Mouse (Mus musculus): ENCODE results near the gene Gm30083. TPM values are rescaled to one million over a fixed set of nuclear protein-coding genes. Genes with fewer than 3 reads are reported as not detected.
A peak's percentile ranks its signal among the peaks of the same experiment; 100 is the strongest.

The Gm30083 gene
- polyA plus RNA-seq, 1 experiment from 2014 or later, result not detected

DNA sequence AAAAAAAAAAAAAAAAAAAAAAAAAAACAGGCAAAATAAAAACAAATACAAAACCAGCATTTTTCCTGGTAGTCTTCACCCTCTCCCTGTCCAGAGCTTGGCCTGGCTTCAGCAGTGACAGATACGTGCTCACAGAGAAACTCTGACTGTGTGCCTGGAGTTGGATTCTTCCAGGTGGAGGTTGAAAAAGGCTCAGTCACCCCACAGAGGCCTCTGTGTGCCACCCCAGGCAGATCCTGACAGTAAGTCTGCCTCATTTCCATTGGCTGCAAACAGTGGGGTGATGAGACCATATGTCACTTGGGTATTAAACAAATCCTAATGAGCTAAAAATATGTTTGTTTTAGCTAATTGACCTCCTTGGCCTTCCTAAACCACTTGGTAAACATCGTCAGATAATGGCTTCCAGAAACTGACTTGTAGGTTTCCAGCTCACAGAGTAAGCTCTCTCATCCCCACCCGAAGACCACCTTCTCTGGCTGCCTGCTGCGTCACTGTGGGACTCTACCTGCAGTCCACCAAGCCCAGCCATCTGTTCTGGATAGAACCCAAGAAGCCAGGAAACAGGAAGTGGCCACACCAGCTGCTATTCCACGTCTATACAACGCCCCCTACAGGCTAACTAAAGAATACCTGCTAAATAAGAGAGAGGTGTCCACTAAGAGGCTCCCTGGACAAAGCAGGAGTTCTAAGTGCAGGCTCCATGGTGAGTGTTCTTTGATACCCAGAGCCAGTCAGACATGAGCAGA lies 62.6 kb downstream of the Gm30083 start:
- no peaks in the 10 kb centered on the region for H3K36me3 ChIP-seq (ENCODE audit: control insufficient read depth, insufficient read depth, low read length)
- H3K4me2 ChIP-seq (ENCODE audit: low read depth, low read length), result no peak overlapping the region
- H3K27me3 ChIP-seq (ENCODE audit: control insufficient read depth, insufficient read depth, low read length), result no peaks in the 10 kb centered on the region
- no peaks in the 10 kb centered on the region for H3K9me3 ChIP-seq (ENCODE audit: control insufficient read depth, low read length)
- H3K9ac ChIP-seq (replicated peaks; ENCODE audit: low read depth, low read length), result no peak overlapping the region
- H3K4me1 ChIP-seq (ENCODE audit: control insufficient read depth, insufficient read depth, low read length), result no peaks in the 10 kb centered on the region
- H3K4me3 ChIP-seq (ENCODE audit: low read depth, low read length), result no peak overlapping the region
- ATAC-seq (ENCODE audit: low read depth), result no peak
- H3K27ac ChIP-seq (ENCODE audit: low read depth, low read length), result no peak overlapping the region
- WGBS, result 63% methylated on average over 6 of the region's 6 CpGs

DNA sequence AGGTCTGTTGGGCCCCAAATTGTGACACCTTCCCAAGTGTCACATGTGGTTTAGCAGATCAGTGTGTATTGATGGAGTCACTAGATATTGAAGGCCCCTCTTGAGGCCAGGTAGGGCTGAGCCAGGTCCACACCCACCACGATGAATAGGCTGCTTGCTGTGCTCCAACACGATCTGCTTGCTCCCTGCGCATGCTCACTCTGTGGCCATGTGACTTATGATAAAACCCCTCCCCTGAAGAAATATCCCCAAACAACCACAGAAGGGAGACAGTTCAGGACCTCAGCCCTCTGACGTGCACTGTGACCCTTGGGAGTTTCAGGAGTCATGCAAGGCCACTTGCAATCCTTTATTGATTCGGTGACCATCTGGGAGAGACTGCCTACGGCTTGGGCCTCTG lies 68.9 kb downstream of the Gm30083 start:
- H3K27me3 ChIP-seq (ENCODE audit: control insufficient read depth, insufficient read depth, low read length), result no peaks in the 10 kb centered on the region
- no peak for ATAC-seq (ENCODE audit: low read depth)
- H3K9me3 ChIP-seq (ENCODE audit: control insufficient read depth, low read length), result no peaks in the 10 kb centered on the region
- no peak overlapping the region for H3K4me2 ChIP-seq (ENCODE audit: low read depth, low read length)
- no peaks in the 10 kb centered on the region for H3K4me1 ChIP-seq (ENCODE audit: control insufficient read depth, insufficient read depth, low read length)
- 87% methylated on average over 6 of the region's 6 CpGs for whole genome bisulfite sequencing
- H3K4me3 ChIP-seq (ENCODE audit: low read depth, low read length), result no peak overlapping the region
- H3K36me3 ChIP-seq (ENCODE audit: control insufficient read depth, insufficient read depth, low read length), result no peaks in the 10 kb centered on the region
- no peak overlapping the region for H3K9ac ChIP-seq (replicated peaks; ENCODE audit: low read depth, low read length)
- H3K27ac ChIP-seq (ENCODE audit: low read depth, low read length), result no peak overlapping the region

DNA sequence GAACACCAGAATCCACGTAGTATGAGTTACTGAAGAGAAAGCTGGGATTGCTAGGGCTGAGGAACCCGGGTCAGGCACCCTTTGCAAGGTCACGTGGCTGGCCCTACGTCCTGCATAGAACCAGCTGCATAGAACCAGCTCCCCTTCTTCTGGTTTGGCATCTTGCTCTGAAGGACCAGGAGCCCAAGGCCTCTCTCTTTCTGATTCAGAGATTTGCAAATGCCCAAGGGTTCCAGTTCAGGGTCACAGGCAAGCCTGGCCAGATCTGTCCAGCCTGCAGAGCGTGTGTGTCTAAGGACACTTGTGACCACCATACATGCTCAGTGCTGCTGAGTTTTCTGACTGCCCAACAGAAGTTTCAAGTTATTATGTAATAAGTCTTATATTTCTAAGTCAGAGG lies 72.8 kb downstream of the Gm30083 start:
- no peaks in the 10 kb centered on the region for H3K27me3 ChIP-seq (ENCODE audit: control insufficient read depth, insufficient read depth, low read length)
- no peaks in the 10 kb centered on the region for H3K9me3 ChIP-seq (ENCODE audit: control insufficient read depth, low read length)
- H3K27ac ChIP-seq (ENCODE audit: low read depth, low read length), result no peak overlapping the region
- ATAC-seq (ENCODE audit: low read depth), result no peak
- H3K4me1 ChIP-seq (ENCODE audit: control insufficient read depth, insufficient read depth, low read length), result no peaks in the 10 kb centered on the region
- H3K9ac ChIP-seq (replicated peaks; ENCODE audit: low read depth, low read length), result no peak overlapping the region
- H3K4me3 ChIP-seq (ENCODE audit: low read depth, low read length), result no peak overlapping the region
- H3K36me3 ChIP-seq (ENCODE audit: control insufficient read depth, insufficient read depth, low read length), result no peaks in the 10 kb centered on the region
- H3K4me2 ChIP-seq (ENCODE audit: low read depth, low read length), result no peak overlapping the region
- 88% methylated on average over 5 of the region's 5 CpGs for WGBS

DNA sequence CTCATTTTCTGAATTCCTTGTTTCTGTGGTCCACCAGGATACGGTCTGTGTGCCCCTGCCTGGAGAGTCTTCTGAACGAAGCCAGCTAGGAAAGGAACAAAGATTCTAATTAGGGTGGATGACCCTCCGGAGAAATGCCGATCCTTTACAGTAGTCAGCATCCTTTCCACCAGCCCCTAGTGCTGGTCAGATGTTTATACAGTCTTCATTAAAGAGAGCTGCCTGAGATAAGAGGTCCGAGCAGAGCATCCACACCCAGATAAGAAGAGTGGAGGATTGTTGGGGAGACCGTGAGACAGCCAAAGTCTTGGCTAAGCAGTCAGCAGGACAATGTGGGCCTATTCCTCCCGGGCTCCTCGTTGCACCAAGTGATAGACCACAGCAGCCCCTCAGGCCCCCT lies 74.2 kb downstream of the Gm30083 start, which contains the start of gene Gdf2:
Gdf2 (plus strand) TSS at position 301 of the 400 bp plus-strand sequence.
- Histone ChIP-seq H3K9ac (replicated peaks; ENCODE audit: low read depth, low read length) (no peak within 1 kb of the TSS), H3K36me3 (ENCODE audit: control insufficient read depth, insufficient read depth, low read length) (no peaks in the 10 kb centered on the region), H3K4me1 (ENCODE audit: control insufficient read depth, insufficient read depth, low read length) (no peaks in the 10 kb centered on the region), H3K4me3 (ENCODE audit: low read depth, low read length) (no peak within 1 kb of the TSS), H3K4me2 (ENCODE audit: low read depth, low read length) (no peak within 1 kb of the TSS), H3K27ac (ENCODE audit: low read depth, low read length) (no peak within 1 kb of the TSS), H3K27me3 (ENCODE audit: control insufficient read depth, insufficient read depth, low read length) (no peaks in the 10 kb centered on the region), H3K9me3 (ENCODE audit: control insufficient read depth, low read length) (no peaks in the 10 kb centered on the region)
- no peak for ATAC-seq (ENCODE audit: low read depth)
- 76% methylated on average over 8 of the region's 8 CpGs for WGBS

- peak; percentile 72 for ATAC-seq (ENCODE audit: low read depth)
Observed at GRCm38 (mm10) chr14:33939117-33939516, 75.9 kb downstream of the Gm30083 start.

More at GRCm38 (mm10) chr14:33939117-33939516, 75.9 kb downstream of the Gm30083 start:
- no peaks in the 10 kb centered on the region for H3K4me1 ChIP-seq (ENCODE audit: control insufficient read depth, insufficient read depth, low read length)
- no peaks in the 10 kb centered on the region for H3K27me3 ChIP-seq (ENCODE audit: control insufficient read depth, insufficient read depth, low read length)
- H3K9me3 ChIP-seq (ENCODE audit: control insufficient read depth, low read length), result no peaks in the 10 kb centered on the region
- no peaks in the 10 kb centered on the region for H3K36me3 ChIP-seq (ENCODE audit: control insufficient read depth, insufficient read depth, low read length)
- 26% methylated on average over 9 of the region's 9 CpGs for WGBS
- H3K4me2 ChIP-seq (ENCODE audit: low read depth, low read length), result peak overlapping the region; percentile 23; the same call in 1 of the 2 replicates
- H3K9ac ChIP-seq (replicated peaks; ENCODE audit: low read depth, low read length), result no peak overlapping the region
- no peak overlapping the region for H3K4me3 ChIP-seq (ENCODE audit: low read depth, low read length)
- H3K27ac ChIP-seq (ENCODE audit: low read depth, low read length), result no peak overlapping the region

Other genes with a start within 250 kb of the Gm30083 start
- 11.0 and 11.8 TPM in 2 replicates for gene Gdf10, start 91.6 kb downstream of the Gm30083 start, polyA plus RNA-seq (2014; fragmentation: Nextera tagmentation; extraction: Ambion mirVana)
- gene Gdf2, start 74.1 kb downstream of the Gm30083 start, polyA plus RNA-seq (2014; fragmentation: Nextera tagmentation; extraction: Ambion mirVana), result not detected in 2 replicates
- not detected in 2 replicates for gene Rbp3, start 61.2 kb downstream of the Gm30083 start, polyA plus RNA-seq (2014; fragmentation: Nextera tagmentation; extraction: Ambion mirVana)
- gene Zfp488, start 36.4 kb downstream of the Gm30083 start, polyA plus RNA-seq (2014; fragmentation: Nextera tagmentation; extraction: Ambion mirVana), result 0.89 and 1.9 TPM in 2 replicates
- not detected in 2 replicates for gene Gm5460, start 1.6 kb upstream of the Gm30083 start, polyA plus RNA-seq (2014; fragmentation: Nextera tagmentation; extraction: Ambion mirVana)
- gene Antxrl, start 37.5 kb upstream of the Gm30083 start, polyA plus RNA-seq (2014; fragmentation: Nextera tagmentation; extraction: Ambion mirVana), result not detected in 2 replicates
- not detected in 2 replicates for gene Anxa8, start 70.8 kb upstream of the Gm30083 start, polyA plus RNA-seq (2014; fragmentation: Nextera tagmentation; extraction: Ambion mirVana)
- 0.75 TPM in 1 of 2 replicates, not detected in the other for gene A630023A22Rik, start 87.6 kb upstream of the Gm30083 start, polyA plus RNA-seq (2014; fragmentation: Nextera tagmentation; extraction: Ambion mirVana)
- 0.17 and 0.24 TPM in 2 replicates for gene Npy4r, start 137.3 kb upstream of the Gm30083 start, polyA plus RNA-seq (2014; fragmentation: Nextera tagmentation; extraction: Ambion mirVana)
- 4.3 and 5.2 TPM in 2 replicates for gene Gprin2, start 186.5 kb upstream of the Gm30083 start, polyA plus RNA-seq (2014; fragmentation: Nextera tagmentation; extraction: Ambion mirVana)
- 0.46 and 0.49 TPM in 2 replicates for gene Syt15, start 204.4 kb upstream of the Gm30083 start, polyA plus RNA-seq (2014; fragmentation: Nextera tagmentation; extraction: Ambion mirVana)